Mouse (Mus musculus) embryonic facial prominence, embryonic 13.5 days (tissue): ENCODE results near the gene Parp8. TPM values are rescaled to one million over a fixed set of nuclear protein-coding genes. Genes with fewer than 3 reads are reported as not detected.

Source experiments
- polyA plus RNA-seq: library from polyadenylated mRNA; unstranded; fragments of >200 nt; fragmentation: Nextera tagmentation; extraction: Ambion mirVana; gene quantifications from 2 replicates; pipeline ENCODE4 v1.2.1, GENCODE M21; 2015

Parp8 gene
- polyA plus RNA-seq, 1 experiment from 2014 or later: 19.9 TPM

Other genes starting within 250 kb of the Parp8 start
- gene Emb, start 183.0 kb upstream of the Parp8 start, polyA plus RNA-seq: 46.3 and 54.7 TPM in 2 replicates
- 0.37 and 0.43 TPM in 2 replicates for gene Gm17509, start 195.5 kb upstream of the Parp8 start, polyA plus RNA-seq